10 mouse cellular contexts compared by ENCODE assay signal in genomic region chr12:117410604-117411003, GRCm38 (mm10).
DNase-seq lines count a peak whose midpoint lies in the region; ATAC-seq and TF ChIP-seq lines count a peak whose summit lies in the region.
"Had no signal": no experiment of that assay in that cellular context is flagged by ENCODE, and none has a peak within 500 bp of the region (broad histone marks: within the 10 kb centered on the region; RNA-seq: fewer than 3 reads in every experiment).

No protein-coding gene starts in this region.

- peak; percentile 10 for DNase-seq in kidney, adult 11 months
- DNase-seq in kidney, adult 9 months: no peak
- peak in 1 of 2 experiments; percentile 40 for DNase-seq in heart, adult 2 months
- DNase-seq in heart, postnatal 10 days: peak; percentile 44 to 58
- peak; percentile 73 for DNase-seq in lung, postnatal 10 days
- DNase-seq in midbrain, postnatal 0 days (ENCODE audit: low spot score): no peak
- no peak for DNase-seq in spleen, postnatal 10 days (ENCODE audit: low spot score in 2 of 2)
- DNase-seq: cerebellum, adult 18-20 months had no signal

- no peak overlapping the region for H3K4me2 ChIP-seq in midbrain, postnatal 0 days (ENCODE audit: low read depth, low read length, poor library complexity, severe bottlenecking)
- H3K4me2 ChIP-seq: neural tube, embryonic 13.5 days had no signal

- TF ChIP-seq CTCF in heart, adult 2 months (IDR thresholded peaks at IDR 0.05): no peak
- TF ChIP-seq CTCF in midbrain, postnatal 0 days (IDR thresholded peaks at IDR 0.05): no peak

- no peaks in the 10 kb centered on the region for H3K9me3 ChIP-seq in midbrain, postnatal 0 days (ENCODE audit: low read length)
- H3K9me3 ChIP-seq: neural tube, embryonic 13.5 days had no signal

- no peak for ATAC-seq in midbrain, postnatal 0 days (ENCODE audit: low FRiP score)
- ATAC-seq: intestine, embryonic 16.5 days had no signal

- H3K27ac ChIP-seq in heart, adult 2 months: no peak overlapping the region; the same call in 1 of the 2 replicates
- no peak overlapping the region for H3K27ac ChIP-seq in midbrain, postnatal 0 days (ENCODE audit: low read depth, low read length)
- H3K27ac ChIP-seq: neural tube, embryonic 13.5 days had no signal

- no peak overlapping the region for H3K9ac ChIP-seq in heart, adult 2 months (ENCODE audit: low read depth, low read length)
- no peak overlapping the region for H3K9ac ChIP-seq in midbrain, postnatal 0 days (replicated peaks; ENCODE audit: low read length, poor library complexity, severe bottlenecking)
- H3K9ac ChIP-seq: neural tube, embryonic 13.5 days had no signal

- H3K79me2 ChIP-seq in heart, adult 2 months (replicated peaks; ENCODE audit: control insufficient read depth, insufficient read depth, low read length): no peaks in the 10 kb centered on the region

- intact Hi-C loops in heart, adult 2 months (cut with DNase I): loop anchor here (5.0 kb wide), 1 partner anchor 177 kb away; no protein-coding TSS in a partner anchor
- intact Hi-C loops in heart, postnatal 10 days (cut with DNase I): no loop called here

- H3K4me1 ChIP-seq in heart, adult 2 months (ENCODE audit: control insufficient read depth, insufficient read depth, low read length): peaks cover 7% of the 10 kb centered on the region
- H3K4me1 ChIP-seq in midbrain, postnatal 0 days (ENCODE audit: insufficient read depth, low read length): no peaks in the 10 kb centered on the region; the same call in 1 of the 2 replicates

- WGBS in heart, adult 2 months: 0% methylated on average over 1 of the region's 1 CpGs
- 18% methylated on average over 1 of the region's 1 CpGs for WGBS in midbrain, postnatal 0 days

- 0 out of 2 replicates have a peak, but pooled peaks have one; percentile 54 for TF ChIP-seq EP300 in heart, adult 2 months (IDR thresholded peaks at IDR 0.05; ENCODE audit: insufficient read depth, low read depth, low read length)

- no peak overlapping the region for H3K4me3 ChIP-seq in heart, adult 2 months
- no peak overlapping the region for H3K4me3 ChIP-seq in midbrain, postnatal 0 days (ENCODE audit: low read depth, low read length)
- H3K4me3 ChIP-seq: neural tube, embryonic 13.5 days had no signal

- no peaks in the 10 kb centered on the region for H3K27me3 ChIP-seq in heart, adult 2 months (ENCODE audit: control insufficient read depth, insufficient read depth, low read length)
- H3K27me3 ChIP-seq in midbrain, postnatal 0 days (ENCODE audit: insufficient read depth, low read length): no peaks in the 10 kb centered on the region

- no peaks in the 10 kb centered on the region for H3K36me3 ChIP-seq in heart, adult 2 months (ENCODE audit: control insufficient read depth, insufficient read depth, low read length)
- no peaks in the 10 kb centered on the region for H3K36me3 ChIP-seq in midbrain, postnatal 0 days (ENCODE audit: insufficient read depth, low read length)
- H3K36me3 ChIP-seq: neural tube, embryonic 13.5 days had no signal

- TF ChIP-seq POLR2A in heart, adult 2 months (IDR thresholded peaks at IDR 0.05; ENCODE audit: insufficient read depth, low read depth, low read length): no peak

Comparison
In these comparisons a context has a peak if more than half of its experiments do, and no peak if none do; other contexts are left out.
1. DNase-seq: peak in kidney, adult 11 months (single experiment), heart, postnatal 10 days (2 of 2) and lung, postnatal 10 days (single experiment); none in kidney, adult 9 months (single experiment), midbrain, postnatal 0 days (single experiment) and spleen, postnatal 10 days (0 of 2).